Mouse (Mus musculus) hematopoietic multipotent progenitor cell, adult 10-12 weeks (in vitro differentiated cells): ENCODE data around the gene Gorasp1. TPM values are rescaled to one million over a fixed set of nuclear protein-coding genes. Genes with fewer than 3 reads are reported as not detected.

Experiments
- polyA plus RNA-seq: library from polyadenylated mRNA; stranded (reverse); fragments of >175 nt; gene quantifications from 2 replicates; pipeline ENCODE4 v1.2.3, GENCODE M21; 2012; ENCODE audit warnings: low replicate concordance

The Gorasp1 gene
- 8.4 and 15.4 TPM in 2 replicates for polyA plus RNA-seq

GRCm38 (mm10) chr9:119937005-119937773 is at the start of gene Gorasp1, which contains the start of gene Ttc21a:
Gene Gorasp1, minus strand, starts transcription at chr9:119937565.
Gene Ttc21a, plus strand, starts transcription at chr9:119937606.

GRCm38 (mm10) chr9:119984536-119985011 is 47.2 kb upstream of the Gorasp1 start, which contains the start of gene Csrnp1:
Gene Csrnp1, minus strand, starts transcription at chr9:119984658.

GRCm38 (mm10) chr9:119894339-119895009 is 42.9 kb downstream of the Gorasp1 start, which contains the start of gene Wdr48:
Gene Wdr48, plus strand, starts transcription at chr9:119894878.

Other genes starting within 250 kb of the Gorasp1 start
- not detected in 2 replicates for gene Scn10a, start 218.2 kb downstream of the Gorasp1 start, polyA plus RNA-seq
- gene Scn11a, start 112.1 kb downstream of the Gorasp1 start, polyA plus RNA-seq, result not detected in 2 replicates
- 14.6 and 18.4 TPM in 2 replicates for gene Wdr48, start 42.7 kb downstream of the Gorasp1 start, polyA plus RNA-seq
- gene Ttc21a, start within 50 bp of the Gorasp1 start, polyA plus RNA-seq, result 0.08 TPM in 1 of 2 replicates, not detected in the other
- 101 and 123 TPM in 2 replicates for gene Csrnp1, start 47.1 kb upstream of the Gorasp1 start, polyA plus RNA-seq
- not detected in 2 replicates for gene Xirp1, start 86.0 kb upstream of the Gorasp1 start, polyA plus RNA-seq
- 3.5 and 3.8 TPM in 2 replicates for gene Cx3cr1, start 132.3 kb upstream of the Gorasp1 start, polyA plus RNA-seq
- 0.20 and 0.50 TPM in 2 replicates for gene Ccr8, start 154.5 kb upstream of the Gorasp1 start, polyA plus RNA-seq
- gene Slc25a38, start 172.8 kb upstream of the Gorasp1 start, polyA plus RNA-seq, result 45.2 and 56.2 TPM in 2 replicates
- 1,066 and 10,393 TPM in 2 replicates for gene Rpsa, start 190.1 kb upstream of the Gorasp1 start, polyA plus RNA-seq
- gene Mobp, start 212.1 kb upstream of the Gorasp1 start, polyA plus RNA-seq, result 0.08 TPM in 1 of 2 replicates, not detected in the other